Mouse (Mus musculus): ENCODE data around the gene Katnbl1.
A peak's percentile ranks its signal among the peaks of the same experiment; 100 is the strongest.

The Katnbl1 gene

GRCm38 (mm10) chr2:112378973-112379898 lies at the start of gene Katnbl1:
TSS of gene Katnbl1 (plus strand) at chr2:112379211.
- peak; percentile 92 for DNase-seq (ENCODE audit: low spot score in 2 of 2)

DNA sequence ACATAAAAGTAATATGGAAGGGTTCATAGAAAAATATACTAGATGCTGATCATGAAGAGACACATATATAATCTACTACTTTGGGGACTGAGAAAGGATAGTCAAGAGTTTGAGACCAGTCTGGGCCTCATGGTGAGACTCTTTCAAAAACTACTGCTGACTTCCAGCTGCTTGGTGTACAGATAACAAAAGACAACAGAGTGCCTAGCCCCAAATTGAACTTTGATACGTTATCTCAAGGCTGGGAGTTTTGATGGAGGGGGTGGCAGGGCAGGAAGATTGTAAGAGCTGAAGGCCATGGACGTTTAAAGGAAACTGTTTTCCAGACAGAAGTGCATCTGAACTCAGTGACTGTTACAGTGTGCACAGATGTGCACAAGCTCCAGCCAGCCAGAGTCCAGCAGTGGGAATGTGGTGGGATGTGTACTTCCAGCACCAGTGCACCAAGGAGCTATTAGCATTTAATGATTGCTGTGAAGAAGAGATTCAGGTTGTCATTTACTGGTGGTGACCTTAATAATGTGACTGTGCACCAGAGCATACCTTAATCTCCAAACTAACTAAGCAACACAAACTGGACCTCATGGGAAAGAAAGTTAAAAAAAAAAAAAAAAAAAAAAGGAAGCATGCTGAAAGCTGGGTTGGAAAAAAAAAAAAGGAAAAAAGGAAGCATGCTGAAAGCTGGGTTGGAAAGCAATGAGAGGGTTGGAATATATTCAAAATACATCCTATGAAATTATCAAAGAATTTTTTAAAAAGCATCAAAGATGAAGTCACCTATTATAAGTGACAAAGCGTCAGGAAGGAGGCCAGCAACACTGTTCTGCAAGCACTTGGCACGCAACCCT lies 46.7 kb upstream of the Katnbl1 start:
- no peak for DNase-seq (ENCODE audit: low spot score in 2 of 2)

DNA sequence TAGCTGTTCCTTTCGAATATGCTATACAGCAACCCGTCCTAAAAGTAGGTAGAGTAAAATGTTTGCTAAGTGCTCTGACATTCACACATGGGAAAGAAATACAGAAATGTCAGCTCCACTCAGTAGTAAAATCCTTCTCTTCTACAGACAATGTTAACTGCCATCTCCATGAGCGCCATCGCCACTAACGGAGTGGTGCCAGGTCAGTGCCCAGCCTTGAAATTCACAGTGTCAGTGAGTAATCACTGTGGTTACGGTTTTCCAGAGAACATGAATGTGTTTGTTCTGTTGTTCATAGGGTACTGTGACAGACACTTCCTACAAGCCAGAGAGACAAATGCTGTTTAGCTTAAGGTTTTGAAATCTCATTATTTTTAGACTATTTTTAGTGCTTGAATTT lies 41.8 kb upstream of the Katnbl1 start:
- no peak for DNase-seq (ENCODE audit: low spot score in 2 of 2)

DNA sequence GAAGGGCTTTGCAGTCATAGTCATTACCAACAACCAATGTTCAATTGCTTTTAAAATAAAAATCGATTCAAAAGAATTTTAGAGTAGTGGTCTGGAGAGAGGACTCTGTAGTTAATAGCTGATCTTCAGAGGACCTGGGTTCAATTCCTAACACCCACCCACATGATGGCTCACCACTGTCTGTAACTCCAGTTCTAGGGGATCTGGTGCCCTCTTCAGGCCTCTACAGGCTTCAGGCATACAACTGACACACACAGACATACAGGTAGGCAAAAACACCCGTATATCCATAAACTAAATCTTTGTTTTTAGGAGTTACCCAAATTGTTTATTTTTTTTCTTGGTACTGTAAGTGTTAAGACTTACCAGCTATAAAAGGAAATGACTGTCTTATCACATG lies 39.3 kb upstream of the Katnbl1 start:
- no peak for DNase-seq (ENCODE audit: low spot score in 2 of 2)

- no peak for DNase-seq (ENCODE audit: low spot score in 2 of 2)
Observed at GRCm38 (mm10) chr2:112341117-112341516, 37.9 kb upstream of the Katnbl1 start.

DNA sequence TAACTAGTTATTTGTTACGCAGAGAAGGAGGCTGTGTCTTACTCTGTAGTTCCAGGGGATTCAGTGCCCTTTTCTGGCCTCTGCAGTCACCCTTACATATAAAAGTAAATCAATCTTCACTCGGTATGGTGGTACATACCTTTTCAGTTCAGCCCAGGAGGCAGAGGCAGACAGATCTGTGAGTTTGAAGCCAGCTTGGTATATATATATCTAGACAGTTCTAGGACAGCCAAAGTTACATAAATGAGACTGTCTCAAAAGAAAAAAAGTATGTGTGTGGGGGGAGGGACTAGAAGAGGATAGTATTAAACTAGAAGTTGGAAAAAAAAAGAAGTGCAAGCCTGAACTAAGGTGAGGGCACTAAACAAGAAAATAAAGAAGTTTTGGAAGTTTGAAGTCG lies 30.8 kb upstream of the Katnbl1 start:
- no peak for DNase-seq (ENCODE audit: low spot score in 2 of 2)

DNA sequence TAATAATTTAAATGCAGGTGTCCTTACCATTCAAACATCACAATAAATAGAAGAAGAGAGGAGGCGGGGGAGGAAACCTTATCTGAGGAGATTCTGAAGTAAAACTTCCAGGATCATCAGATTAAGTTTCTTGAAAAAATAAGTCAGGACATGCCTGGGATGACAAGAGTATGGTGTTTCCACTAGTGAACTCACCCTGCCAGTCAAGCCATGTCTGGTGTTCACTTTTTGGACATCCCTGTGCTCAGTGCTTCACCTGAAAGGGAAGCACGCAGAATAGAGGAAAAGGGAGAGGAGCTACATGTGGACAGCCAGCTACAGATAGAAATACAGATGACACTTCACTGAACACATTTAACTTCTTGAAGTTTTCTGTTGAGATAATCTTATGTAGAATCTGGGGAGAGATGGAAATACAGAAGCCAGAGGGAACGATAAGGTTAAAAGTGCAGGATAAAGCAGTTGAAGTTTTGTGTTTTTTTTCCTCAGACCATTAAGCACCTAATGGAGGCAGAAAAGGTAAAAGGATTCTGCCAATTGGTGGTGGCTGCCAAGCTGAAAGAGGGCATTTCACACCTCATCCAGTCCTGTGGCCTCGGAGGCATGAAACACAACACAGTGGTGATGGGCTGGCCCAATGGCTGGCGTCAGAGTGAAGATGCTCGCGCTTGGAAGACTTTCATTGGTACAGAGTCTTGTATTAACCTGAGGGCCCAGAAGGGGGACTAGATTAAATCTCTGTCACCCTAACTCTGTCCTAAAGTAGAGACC lies 25.1 kb upstream of the Katnbl1 start:
- no peak for DNase-seq (ENCODE audit: low spot score in 2 of 2)

DNA sequence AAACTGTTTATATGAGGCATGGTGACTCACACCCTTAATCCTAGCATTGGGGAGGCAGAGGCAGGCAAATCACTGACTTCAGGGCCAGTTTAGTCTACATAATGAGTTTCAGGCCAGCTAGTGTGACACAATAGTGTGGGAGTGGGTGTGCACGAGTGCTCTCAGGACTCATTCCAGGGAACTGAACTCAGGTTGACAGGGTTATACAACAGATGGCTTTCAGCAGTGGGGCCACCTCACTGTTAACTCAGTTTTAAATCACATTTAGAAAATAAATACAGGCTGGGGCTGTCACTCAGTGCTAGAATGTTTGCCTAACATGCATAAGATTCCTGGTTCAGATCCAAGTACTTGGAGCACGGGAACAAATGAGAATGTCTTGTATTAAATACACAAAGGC lies 19.4 kb upstream of the Katnbl1 start:
- DNase-seq (ENCODE audit: low spot score in 2 of 2): no peak

GRCm38 (mm10) chr2:112360012-112360780 lies 18.8 kb upstream of the Katnbl1 start:
- DNase-seq (ENCODE audit: low spot score in 2 of 2): no peak

DNA sequence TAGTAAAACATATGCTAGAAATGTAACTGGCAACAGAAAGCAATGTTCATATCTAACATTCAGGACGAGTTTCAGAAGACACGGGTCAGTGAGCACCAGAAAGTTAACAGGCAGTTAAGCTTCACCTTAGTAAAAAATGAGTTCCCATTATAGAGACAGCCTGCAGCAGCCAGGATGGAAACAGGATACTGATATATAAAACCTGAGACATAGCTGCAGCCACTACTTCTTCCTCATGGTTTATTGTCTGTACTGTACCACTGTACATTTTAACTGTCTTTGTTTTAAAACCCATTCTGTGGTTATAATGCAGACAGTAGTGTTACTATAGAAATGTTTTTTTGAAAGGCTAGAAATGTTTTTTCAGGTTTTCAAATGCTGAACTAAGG lies 18.2 kb upstream of the Katnbl1 start:
- no peak for DNase-seq (ENCODE audit: low spot score in 2 of 2)

GRCm38 (mm10) chr2:112367222-112367621 lies 11.8 kb upstream of the Katnbl1 start:
- DNase-seq (ENCODE audit: low spot score in 2 of 2): no peak

GRCm38 (mm10) chr2:112367726-112368673 lies 11.0 kb upstream of the Katnbl1 start, which contains the start of gene Emc4:
TSS of gene Emc4 (minus strand) at chr2:112368027.
- peak; percentile 84 to 87 for DNase-seq (ENCODE audit: low spot score in 2 of 2)

- DNase-seq (ENCODE audit: low spot score in 2 of 2): peak in 1 of 2 experiments; percentile 34
Observed at GRCm38 (mm10) chr2:112369941-112370340, 9.1 kb upstream of the Katnbl1 start.

DNA sequence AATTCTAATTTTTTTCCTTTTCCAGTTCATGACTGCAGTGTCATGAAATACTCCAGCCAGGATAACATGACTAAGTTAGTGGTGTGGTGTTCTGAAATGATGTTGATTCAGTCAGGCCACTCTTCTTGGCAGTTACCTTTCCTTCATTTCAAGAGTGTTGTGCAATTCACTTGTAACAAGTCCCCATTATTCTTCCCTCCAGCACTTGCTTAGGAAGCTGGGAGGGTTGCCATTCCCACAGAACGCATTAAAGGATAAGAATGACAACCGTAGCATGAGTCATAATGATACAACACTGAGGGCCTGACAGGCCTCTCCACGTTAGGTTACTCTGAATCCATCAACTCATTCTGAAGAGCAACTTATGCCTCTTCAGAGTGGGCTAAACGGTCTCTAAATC lies 5.9 kb upstream of the Katnbl1 start:
- no peak for DNase-seq (ENCODE audit: low spot score in 2 of 2)

DNA sequence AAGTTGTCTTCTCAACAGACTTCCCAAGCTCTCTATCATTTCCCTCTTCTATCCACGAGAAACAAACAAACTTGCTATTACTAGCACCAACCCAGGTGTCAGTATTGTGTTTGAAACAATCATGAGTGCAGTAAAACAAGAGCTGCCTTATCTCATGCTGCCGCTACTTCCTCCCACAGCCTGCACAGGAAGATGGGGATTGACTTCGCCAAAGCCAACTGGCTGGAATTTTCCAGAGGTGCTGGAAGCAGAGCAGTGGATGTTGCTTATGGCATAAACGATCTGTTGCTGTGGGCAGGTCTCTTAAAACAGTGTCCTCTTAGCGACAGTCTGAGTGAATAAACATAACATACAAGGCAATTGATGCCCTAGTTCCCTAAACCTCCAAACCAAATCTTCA lies 4.4 kb upstream of the Katnbl1 start:
- DNase-seq (ENCODE audit: low spot score in 2 of 2): no peak

- no peak for DNase-seq (ENCODE audit: low spot score in 2 of 2)
Observed at GRCm38 (mm10) chr2:112380131-112380530, 1.1 kb downstream of the Katnbl1 start.

GRCm38 (mm10) chr2:112381219-112381618 lies 2.2 kb downstream of the Katnbl1 start:
- no peak for DNase-seq (ENCODE audit: low spot score in 2 of 2)

DNA sequence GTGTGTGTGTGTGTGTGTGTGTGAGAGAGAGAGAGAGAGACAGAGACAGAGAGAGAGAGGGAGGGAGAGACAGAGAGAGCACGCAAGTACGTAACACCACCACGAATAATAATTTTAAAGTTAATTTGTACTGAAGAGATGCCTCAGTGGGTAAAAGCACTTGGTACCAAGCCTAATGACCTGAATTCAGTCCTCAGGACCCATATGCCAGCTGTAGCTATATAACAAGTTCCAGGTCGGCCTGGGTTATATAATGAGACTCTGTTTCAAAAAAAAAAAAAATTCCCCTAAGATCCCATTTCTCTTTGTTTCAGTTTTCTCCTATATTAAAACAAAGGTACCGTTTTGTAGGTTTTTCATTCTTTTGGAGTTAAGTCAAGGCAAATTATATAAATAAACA lies 11.8 kb downstream of the Katnbl1 start:
- DNase-seq (ENCODE audit: low spot score in 2 of 2): no peak

- peak in 1 of 2 experiments; percentile 11 for DNase-seq (ENCODE audit: low spot score in 2 of 2)
Observed at GRCm38 (mm10) chr2:112391346-112392000, 12.5 kb downstream of the Katnbl1 start.

Data from urinary bladder, adult 18-20 months (tissue).